Mouse (Mus musculus): ENCODE results near the gene Anxa6.

Gene Anxa6

DNA sequence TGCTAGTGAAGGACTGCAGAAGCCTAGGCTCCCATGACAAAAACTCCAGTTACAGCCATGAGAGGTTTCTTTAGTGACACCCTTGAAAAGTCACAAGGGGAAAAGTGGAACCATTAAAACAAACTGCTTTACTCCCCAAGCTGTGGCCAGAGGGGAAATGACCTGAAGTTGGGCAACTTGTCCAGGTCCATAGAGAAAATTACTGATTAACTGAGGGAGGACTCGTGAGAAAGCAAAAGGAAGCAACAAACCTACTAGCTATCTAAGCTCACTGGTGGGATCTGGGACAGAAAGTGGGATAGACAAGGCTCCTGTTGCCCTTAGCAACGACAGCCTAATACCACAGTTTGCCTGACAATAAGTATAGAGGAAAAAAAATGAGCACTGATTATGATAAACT is 4.7 kb downstream of the Anxa6 start:
- DNase-seq = no peak

GRCm38 (mm10) chr11:55027204-55027855 is 5.9 kb downstream of the Anxa6 start:
- DNase-seq = no peak

DNA sequence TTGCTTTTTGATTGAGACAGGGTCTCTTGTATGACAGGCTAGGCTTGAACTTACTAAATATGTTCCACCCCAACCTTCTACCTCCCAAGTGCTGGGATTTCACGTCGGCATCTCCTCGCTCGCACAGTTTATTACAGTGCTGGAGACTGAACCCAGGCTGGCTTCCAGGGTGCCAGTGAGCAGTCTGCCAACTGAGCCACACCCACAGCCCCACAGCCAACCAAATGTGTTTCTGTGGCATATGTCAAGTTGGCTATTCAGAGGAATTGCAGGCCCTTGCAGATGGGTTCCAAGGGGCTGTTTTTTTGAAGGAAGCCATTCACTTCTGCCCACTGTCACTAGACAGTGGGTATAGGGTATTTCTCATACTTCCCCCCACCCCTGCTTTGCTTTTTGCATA is 7.3 kb downstream of the Anxa6 start:
- peak; percentile 55 for DNase-seq

DNA sequence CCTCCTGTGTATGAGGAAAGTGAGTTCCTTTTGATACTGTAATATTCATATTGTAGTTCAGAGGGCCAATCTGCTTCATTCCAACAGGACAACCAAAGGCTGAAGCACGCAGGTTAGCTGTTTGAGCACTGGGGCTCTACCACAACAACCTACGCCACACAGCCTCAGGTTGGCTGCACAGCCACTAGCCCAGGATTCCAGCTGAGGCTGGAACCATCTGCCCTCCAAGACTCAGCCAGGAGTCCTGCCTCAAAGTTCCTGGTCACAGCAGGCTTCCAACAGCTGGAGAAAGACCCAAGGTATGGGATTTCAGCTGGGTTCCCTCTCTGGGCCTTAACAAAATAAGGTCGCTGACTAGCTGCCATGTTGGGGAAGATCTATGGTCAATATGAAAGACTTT is 9.7 kb downstream of the Anxa6 start:
- no peak for DNase-seq

DNA sequence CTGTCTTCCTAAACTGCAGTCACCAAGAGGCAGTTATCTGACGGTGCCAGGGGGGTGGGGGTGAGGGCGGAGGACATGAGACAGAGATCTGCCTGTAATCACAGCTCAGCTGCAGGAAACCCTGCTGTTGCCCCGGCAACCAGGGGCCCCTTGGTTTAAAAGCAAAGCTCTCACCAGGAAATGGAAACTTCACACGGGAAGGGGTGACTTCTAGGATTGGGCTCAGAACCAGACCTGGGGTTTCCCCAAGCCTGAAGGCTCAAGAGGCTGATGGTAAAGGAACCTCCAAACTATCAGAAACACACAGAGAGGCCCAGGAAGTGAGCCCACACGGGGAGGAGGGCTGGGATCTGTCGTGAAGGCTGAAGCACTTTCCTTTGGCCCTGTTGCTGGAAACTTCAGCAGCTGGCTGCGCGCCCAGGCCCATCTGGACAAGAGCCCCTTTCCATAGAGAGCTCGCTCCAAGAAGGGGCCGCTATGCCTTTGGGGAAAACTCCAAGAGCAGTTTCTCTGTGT is 10.1 kb downstream of the Anxa6 start:
- peak; percentile 47 for DNase-seq

GRCm38 (mm10) chr11:55022508-55022907 is 10.7 kb downstream of the Anxa6 start:
- DNase-seq = no peak

- DNase-seq = no peak
Observed at GRCm38 (mm10) chr11:55021859-55022258, 11.4 kb downstream of the Anxa6 start.

- no peak for DNase-seq
Observed at GRCm38 (mm10) chr11:55021458-55021857, 11.8 kb downstream of the Anxa6 start.

DNA sequence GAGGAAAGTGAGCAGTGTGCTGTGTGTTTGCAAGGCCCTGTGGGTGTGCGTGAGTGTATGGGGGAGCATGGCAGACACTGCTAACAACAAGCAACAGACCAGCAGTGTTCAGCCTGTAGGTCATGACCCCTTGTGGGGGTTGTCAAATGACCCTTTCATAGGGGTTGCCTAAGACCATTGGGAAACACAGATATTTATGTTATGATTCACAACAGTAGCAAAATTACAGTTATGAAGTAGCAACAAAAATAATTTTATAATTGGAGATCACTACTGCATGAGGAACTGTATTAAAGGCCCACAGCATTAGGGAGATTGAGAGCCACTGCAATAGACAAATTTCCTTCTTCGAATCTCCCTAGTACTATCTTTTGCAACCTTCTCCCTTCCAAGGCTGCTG is 13.5 kb downstream of the Anxa6 start:
- DNase-seq = no peak

DNA sequence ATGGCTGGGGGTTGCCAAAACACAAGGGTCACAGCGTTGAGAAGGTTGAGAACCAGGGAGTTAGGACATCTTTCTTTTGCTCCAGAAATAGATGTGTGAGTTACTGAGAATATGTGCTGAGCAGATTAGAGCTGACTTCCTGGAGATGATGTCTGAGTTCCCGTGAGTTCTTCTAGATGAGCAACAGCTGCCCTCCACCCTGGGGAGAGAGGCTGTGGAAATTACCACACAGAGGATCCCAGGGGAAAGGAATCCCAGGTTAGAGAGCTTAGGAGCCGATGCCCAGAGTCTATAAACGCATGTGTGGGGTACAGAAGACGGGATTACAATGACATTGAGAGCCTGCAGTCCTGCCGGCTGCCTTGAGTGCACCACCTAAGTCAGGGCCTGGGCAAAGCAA is 15.2 kb downstream of the Anxa6 start:
- DNase-seq = no peak

GRCm38 (mm10) chr11:55017201-55017600 is 16.0 kb downstream of the Anxa6 start:
- no peak for DNase-seq

DNA sequence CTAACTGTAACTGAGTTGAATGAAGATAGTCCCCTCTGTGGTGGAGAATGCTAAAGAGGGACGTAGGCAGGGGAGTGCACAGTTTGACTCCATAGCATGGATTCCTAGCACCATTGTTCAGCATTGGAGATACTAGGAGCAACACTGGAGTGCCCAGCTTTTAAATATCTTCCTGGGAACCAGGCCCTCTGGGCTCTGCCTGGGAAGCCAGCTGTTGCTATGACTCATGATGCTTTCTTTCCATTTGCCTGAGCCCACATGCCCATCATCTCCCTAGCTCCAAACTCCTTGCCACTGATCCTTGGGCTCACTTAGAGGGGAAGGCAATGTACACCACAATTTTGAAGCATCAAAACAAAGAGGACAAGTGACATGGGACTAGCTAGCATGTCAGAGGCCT is 16.5 kb downstream of the Anxa6 start:
- no peak for DNase-seq

GRCm38 (mm10) chr11:55015831-55016241 is 17.4 kb downstream of the Anxa6 start:
- peak; percentile 78 for DNase-seq

GRCm38 (mm10) chr11:55015264-55015663 is 18.0 kb downstream of the Anxa6 start:
- peak; percentile 41 for DNase-seq

DNA sequence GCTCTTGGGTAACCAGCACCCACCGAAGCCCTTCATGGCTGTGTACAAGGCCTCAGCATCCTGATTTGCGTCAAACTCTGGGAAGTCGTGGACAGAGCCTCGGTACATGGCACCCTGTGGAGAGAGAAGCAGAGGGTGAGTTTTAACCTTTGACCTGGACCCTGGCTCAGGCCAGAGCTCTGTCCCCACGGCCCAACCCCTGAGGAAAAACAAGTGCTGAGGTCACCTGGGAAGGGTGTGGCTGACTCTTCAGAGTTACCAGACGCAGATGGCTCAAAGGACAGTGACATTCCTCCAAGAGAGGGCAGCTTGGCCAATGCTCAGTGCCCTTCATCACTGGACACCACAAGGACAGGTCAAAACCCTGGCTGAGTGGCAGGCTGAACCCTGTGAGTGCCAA is 19.4 kb downstream of the Anxa6 start:
- DNase-seq = no peak

DNA sequence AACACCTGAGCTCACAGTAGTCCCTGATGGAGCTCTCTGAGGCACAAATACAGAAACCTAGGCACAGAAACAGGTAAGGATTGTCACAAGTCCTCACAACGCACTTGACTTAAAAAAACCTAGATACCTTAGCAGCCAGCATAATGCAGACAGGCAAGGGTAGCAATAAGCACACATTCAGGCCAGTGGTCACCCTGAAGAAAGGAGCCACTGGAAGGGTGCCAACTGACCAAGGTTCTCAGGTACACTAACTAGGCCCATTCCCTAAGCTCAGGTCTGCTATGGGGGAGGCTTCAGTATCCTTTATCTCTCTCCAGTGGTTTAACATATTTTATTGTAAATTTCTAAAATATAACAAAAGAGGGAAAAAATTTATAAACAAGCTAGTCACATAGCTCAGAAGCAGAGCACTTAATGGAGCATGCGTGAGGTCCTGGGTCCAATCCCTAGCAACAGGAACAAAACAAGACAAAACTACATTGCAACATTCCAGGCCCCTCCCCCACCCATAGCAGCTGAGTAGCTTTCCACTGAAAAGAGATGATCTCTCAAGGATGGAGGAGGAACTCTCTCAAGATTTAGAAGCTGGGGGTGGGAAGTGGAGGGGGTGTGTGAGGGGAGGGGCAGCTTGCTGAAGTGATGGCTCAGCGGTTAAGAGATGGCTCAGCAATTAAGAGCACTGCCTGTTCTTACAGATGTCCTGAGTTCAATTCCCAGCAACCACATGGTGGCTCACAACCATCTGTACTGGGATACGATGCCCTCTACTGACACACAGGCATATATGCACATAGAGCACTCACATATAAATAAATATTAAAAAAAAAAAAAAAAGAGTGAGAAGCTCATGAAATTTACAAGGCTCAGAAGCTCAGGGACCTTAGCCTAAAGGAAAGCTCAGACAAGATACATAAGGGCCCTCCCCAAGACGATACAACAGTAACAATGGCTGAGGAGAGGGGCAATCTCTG is 20.4 kb downstream of the Anxa6 start:
- DNase-seq = no peak

- no peak for DNase-seq
Observed at GRCm38 (mm10) chr11:55011440-55011839, 21.8 kb downstream of the Anxa6 start.

DNA sequence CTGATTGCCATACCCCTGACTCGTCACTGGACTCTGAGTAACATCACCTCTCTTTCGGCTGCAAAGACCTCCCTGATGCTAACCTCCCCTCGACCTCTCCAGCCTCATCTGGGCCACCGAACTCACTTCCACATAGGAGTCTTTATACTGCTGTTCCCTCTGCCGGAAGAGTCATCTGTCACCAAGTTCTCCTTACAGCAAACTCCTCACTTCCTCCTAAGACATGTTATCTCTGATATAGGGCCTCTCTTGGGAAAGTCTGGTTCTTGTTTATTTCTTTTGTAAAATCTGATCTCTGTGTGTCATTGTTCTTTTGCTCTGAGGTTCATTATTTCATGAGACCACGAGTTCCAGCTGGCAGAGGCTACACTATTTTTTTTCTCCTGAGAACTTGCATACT is 25.0 kb downstream of the Anxa6 start:
- no peak for DNase-seq

DNA sequence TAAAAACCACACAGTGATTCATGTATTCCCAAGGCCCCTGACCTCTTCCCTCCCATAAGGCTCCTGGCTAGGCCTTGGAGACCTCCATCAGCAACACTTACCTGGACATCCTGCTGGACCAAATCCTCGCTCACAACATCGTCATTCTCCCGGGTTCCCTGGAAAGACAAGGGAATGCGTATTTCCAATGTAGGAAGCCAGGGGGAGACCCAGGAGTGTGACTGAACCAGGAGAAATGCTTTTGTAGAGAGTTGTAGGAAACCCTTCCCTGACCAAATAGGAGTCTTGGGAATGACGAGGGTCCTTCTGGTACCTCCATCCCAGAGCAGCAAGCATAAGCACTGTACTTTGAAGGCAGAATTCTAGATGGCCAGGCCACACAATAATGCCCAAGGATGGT is 27.6 kb downstream of the Anxa6 start:
- no peak for DNase-seq

DNA sequence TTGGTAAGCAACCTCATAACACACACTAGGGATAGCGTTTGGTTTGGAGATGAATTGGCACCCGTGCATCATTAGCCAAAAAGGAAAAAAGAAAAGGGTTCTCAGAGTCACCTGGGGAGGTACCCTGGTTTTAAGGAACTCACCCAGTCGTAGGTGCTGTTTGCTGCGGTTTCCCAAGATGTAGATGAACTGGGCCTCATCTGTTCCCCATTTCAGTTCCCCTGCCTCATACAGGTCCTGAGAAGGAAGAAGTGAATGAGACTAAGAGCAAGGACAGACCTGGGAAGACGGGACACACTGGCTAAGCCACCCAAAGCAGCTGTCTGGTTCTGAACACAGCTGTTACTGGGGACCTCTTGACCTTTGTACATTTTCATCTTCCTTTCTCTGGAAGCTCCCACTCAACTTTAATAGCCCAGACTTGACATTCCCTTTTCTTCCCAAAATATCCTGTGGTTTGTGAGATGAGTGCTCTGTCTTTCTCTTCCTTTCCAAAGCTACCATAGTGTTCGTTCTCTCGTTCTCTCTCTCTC is 28.2 kb downstream of the Anxa6 start:
- DNase-seq = no peak

DNA sequence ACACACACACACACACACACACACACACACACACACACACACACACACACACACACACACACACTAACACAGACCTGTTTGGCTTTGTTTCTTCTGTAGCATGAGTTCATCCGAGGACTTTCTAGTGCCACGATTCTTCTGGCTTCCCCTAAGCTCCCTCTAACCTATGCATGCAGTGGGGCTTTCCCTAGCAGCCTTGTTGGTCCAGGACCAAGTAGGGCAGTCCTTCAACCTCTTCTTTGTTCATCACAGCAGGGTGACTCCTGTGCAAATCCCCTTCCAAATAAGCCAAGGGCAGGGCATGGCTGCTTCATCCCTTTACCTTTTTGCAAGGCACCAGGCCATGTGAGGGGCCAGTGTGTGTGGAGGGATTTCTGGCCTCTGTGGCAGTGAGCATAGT is 34.5 kb downstream of the Anxa6 start:
- DNase-seq = no peak

DNA sequence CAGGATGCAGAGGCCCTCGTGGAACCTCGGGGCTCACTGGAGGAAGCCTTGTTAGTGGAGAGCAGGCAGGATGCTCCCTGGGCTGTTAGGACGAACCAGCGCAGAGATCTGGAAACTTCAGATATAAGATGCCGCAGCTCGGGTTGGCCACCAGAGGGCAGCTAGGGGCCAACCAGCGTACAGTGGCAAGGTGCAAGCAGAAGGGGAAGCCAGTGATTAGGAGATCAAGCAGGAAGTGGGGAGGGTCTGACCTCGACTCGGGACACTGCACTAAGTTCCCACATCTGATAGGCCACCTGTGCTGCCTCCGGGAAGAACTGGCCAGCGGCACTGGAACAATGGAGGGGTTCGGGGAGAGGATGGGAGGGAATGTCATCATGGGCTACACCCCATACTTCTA is 35.0 kb downstream of the Anxa6 start:
- peak; percentile 56 for DNase-seq

DNA sequence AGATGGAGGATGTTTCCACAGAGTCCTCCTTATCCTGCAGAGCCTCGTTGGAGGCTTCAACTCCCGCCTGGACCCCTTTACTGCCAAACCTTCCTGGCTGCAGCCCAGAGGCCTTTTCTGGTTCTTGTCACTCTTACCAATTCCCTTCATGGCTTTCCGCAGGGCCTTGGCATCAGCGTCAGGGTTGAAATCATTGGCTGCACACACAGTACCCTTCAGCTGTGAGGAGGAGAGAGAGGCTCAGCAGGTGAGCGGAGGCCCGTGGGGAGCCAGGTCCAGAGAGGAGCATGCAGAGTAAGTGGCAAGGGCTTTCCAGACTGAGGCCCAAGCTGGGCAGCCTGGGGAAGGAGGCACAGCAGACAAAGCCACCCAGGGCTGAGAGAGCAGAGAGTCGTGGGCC is 37.1 kb downstream of the Anxa6 start:
- DNase-seq = peak; percentile 71

GRCm38 (mm10) chr11:54989920-54990319 is 43.3 kb downstream of the Anxa6 start:
- DNase-seq = no peak

Data from cerebellum, adult 11-12 months (tissue).